Mouse (Mus musculus) embryonic fibroblast, embryonic 13.5 days (primary cell): Measurements from ENCODE around the gene Gstm5.

Source experiments
- CTCF ChIP-seq: IDR thresholded peaks from 2 replicates; pipeline ENCODE4 v1.5.1; 2011; ENCODE audit warnings: mild to moderate bottlenecking, control low read depth, low read length, moderate library complexity, borderline replicate concordance; ENCODE audit not compliant: insufficient read depth
- POLR2A ChIP-seq: IDR thresholded peaks from 2 replicates; pipeline ENCODE4 v1.6.1; 2011; ENCODE audit warnings: low read depth, mild to moderate bottlenecking, control low read depth, low read length, moderate library complexity

- no peak for TF ChIP-seq POLR2A
- no peak for TF ChIP-seq CTCF
Observed at GRCm38 (mm10) chr3:107941261-107941660, 45.6 kb downstream of the Gstm5 start.
